Mouse (Mus musculus) limb, embryonic 15.5 days (tissue): ENCODE results near the gene Prss32. TPM values are rescaled to one million over a fixed set of nuclear protein-coding genes. Genes with fewer than 3 reads are reported as not detected.
"Not testable (repeated sequence)": the region's sequence is repeated elsewhere in the genome, so short reads cannot be mapped to it uniquely, and the experiment has no call there.

Experiments
- ATAC-seq: fragments of 200-750 bp; cut with Nextera tagmentation; 2 replicates; pipeline ENCODE4 v1.8.0; 2017; ENCODE audit warnings: low read depth, moderate TSS enrichment; ENCODE audit not compliant: insufficient number of reproducible peaks, low FRiP score, low TSS enrichment
- H3K27ac ChIP-seq: fragments of 300-500 bp; sonication (generic); 2 replicates; pipeline ENCODE4 v1.5.1; 2015; ENCODE audit warnings: moderate library complexity, mild to moderate bottlenecking, inconsistent platforms
- H3K27me3 ChIP-seq: fragments of 300-500 bp; sonication (generic); 2 replicates; pipeline ENCODE4 v1.6.1; 2015; ENCODE audit warnings: inconsistent platforms
- H3K36me3 ChIP-seq: fragments of 300-500 bp; sonication (generic); 2 replicates; pipeline ENCODE4 v1.6.1; 2015; ENCODE audit warnings: inconsistent platforms
- H3K4me1 ChIP-seq: fragments of 300-500 bp; sonication (generic); 2 replicates; pipeline ENCODE4 v1.6.1; 2015; ENCODE audit warnings: inconsistent platforms
- H3K4me2 ChIP-seq: fragments of 300-500 bp; sonication (generic); 2 replicates; pipeline ENCODE4 v1.6.1; 2015; ENCODE audit warnings: mild to moderate bottlenecking, inconsistent platforms
- H3K4me3 ChIP-seq: fragments of 300-500 bp; sonication (generic); 2 replicates; pipeline ENCODE4 v1.5.1; 2015; ENCODE audit warnings: mild to moderate bottlenecking, inconsistent platforms
- H3K9ac ChIP-seq: fragments of 300-500 bp; sonication (generic); 2 replicates; pipeline ENCODE4 v1.6.1; 2015; ENCODE audit warnings: inconsistent platforms
- H3K9me3 ChIP-seq: fragments of 300-500 bp; sonication (generic); 2 replicates; pipeline ENCODE4 v1.6.1; 2016; ENCODE audit warnings: inconsistent platforms
- WGBS: fragments of 180-500 bp; shearing (Covaris S2); methylation state at CpG from one replicate; pipeline ENCODE4 v1.1.7; 2015; 5-methylcytosine and 5-hydroxymethylcytosine counted together
- microRNA-seq: library from miRNA; unstranded; fragments of <30 nt; microRNA quantifications from one replicate; pipeline ENCODE4, GENCODE M21; 2016
- polyA plus RNA-seq: library from polyadenylated mRNA; unstranded; fragments of >200 nt; fragmentation: Nextera tagmentation; extraction: Ambion mirVana; gene quantifications from 2 replicates; pipeline ENCODE4 v1.2.1, GENCODE M21; 2015

Gene Prss32
- polyA plus RNA-seq, 1 experiment from 2014 or later = not detected

DNA sequence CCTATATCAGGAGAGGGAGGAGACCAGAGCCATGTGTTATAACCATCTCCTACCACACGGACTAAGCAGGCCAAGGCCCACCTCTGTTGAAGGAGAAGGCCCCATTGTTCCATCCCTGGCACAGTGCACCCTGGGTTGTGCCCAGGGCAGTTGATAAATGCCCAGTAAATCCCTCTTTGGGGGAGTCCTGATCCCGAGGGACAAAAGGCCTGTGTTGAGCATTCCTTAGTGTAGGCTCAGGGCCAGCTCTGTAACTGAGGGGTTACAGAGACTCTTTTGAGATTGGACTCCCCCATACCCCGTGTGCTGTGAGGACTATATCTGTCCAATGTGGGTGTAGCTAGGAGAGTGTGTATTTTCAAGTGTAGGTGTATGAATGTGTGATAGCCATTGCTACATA is 33.1 kb downstream of the Prss32 start:
- Histone ChIP-seq H3K9ac (no peak overlapping the region), H3K4me3 (no peak overlapping the region), H3K27ac (peak overlapping the region; percentile 27; the same call in 1 of the 2 replicates), H3K27me3 (no peaks in the 10 kb centered on the region), H3K4me2 (no peak overlapping the region), H3K9me3 (no peaks in the 10 kb centered on the region), H3K36me3 (no peaks in the 10 kb centered on the region), H3K4me1 (0 out of 2 replicates have a peak, but pooled peaks cover 4% of the 10 kb centered on the region)
- ATAC-seq = 0 out of 2 replicates have a peak, but pooled peaks have one; percentile 44
- 59% methylated on average over 3 of the region's 3 CpGs for WGBS

GRCm38 (mm10) chr17:23877166-23877565 is 33.5 kb downstream of the Prss32 start:
- Histone ChIP-seq H3K27ac (peak overlapping the region; percentile 27; the same call in 1 of the 2 replicates), H3K9ac (no peak overlapping the region), H3K9me3 (no peaks in the 10 kb centered on the region), H3K4me3 (no peak overlapping the region), H3K27me3 (no peaks in the 10 kb centered on the region), H3K4me2 (no peak overlapping the region), H3K36me3 (no peaks in the 10 kb centered on the region), H3K4me1 (0 out of 2 replicates have a peak, but pooled peaks cover 4% of the 10 kb centered on the region)
- 0 out of 2 replicates have a peak, but pooled peaks have one; percentile 3 for ATAC-seq
- WGBS = 73% methylated on average over 2 of the region's 2 CpGs

DNA sequence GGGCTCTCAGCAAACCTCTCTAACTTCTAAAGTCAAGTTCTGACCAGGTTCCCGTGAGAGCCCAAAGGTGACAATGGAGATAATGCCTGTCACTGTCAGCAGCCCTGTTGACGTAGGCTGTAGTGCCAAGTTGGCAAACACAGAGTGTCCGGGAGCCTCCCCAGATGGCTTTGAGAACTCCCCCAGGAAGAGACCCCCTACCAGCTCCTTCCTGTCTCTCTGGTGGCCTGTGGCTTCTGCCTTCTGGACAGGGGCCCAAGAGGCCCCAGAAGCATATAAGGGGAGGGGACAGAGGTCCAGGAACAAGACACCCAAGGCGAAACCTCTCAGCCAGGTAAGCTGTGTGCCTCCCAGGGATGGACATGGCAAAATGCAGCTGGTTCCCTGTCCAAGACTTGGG is 36.9 kb downstream of the Prss32 start, which contains the start of the genes Dcpp1 and Dcpp2:
Gene Dcpp1 (plus strand): TSS at position 301 of the 400 bp plus-strand sequence.
Gene Dcpp2 (plus strand): TSS at position 305 of the 400 bp plus-strand sequence.
- H3K9me3 ChIP-seq, H3K36me3 ChIP-seq, H3K27me3 ChIP-seq, H3K4me3 ChIP-seq, H3K4me1 ChIP-seq, H3K9ac ChIP-seq, ATAC-seq, H3K27ac ChIP-seq, H3K4me2 ChIP-seq: not testable (repeated sequence)
- 72% methylated on average over 4 of the region's 4 CpGs for WGBS

Small RNAs within 50 kb of the gene (microRNA-seq; reads per million reads assigned to microRNA genes)
- not detected for gene Mir5125

Other genes starting within 250 kb of the Prss32 start
- gene Zfp13, start 244.4 kb upstream of the Prss32 start, polyA plus RNA-seq = 12.4 and 12.9 TPM in 2 replicates
- gene Zscan10, start 243.0 kb upstream of the Prss32 start, polyA plus RNA-seq = 0.16 and 0.18 TPM in 2 replicates
- gene Mmp25, start 198.6 kb upstream of the Prss32 start, polyA plus RNA-seq = 0.79 and 0.86 TPM in 2 replicates
- gene Bicdl2, start 183.3 kb upstream of the Prss32 start, polyA plus RNA-seq = 20.8 and 21.3 TPM in 2 replicates
- gene Hcfc1r1, start 170.3 kb upstream of the Prss32 start, polyA plus RNA-seq = 84.2 and 99.2 TPM in 2 replicates
- 38.8 and 43.2 TPM in 2 replicates for gene Thoc6, start 170.0 kb upstream of the Prss32 start, polyA plus RNA-seq
- gene Tnfrsf12a, start 166.4 kb upstream of the Prss32 start, polyA plus RNA-seq = 28.0 and 43.9 TPM in 2 replicates
- gene Cldn6, start 164.6 kb upstream of the Prss32 start, polyA plus RNA-seq = 7.0 and 10.1 TPM in 2 replicates
- 5.1 and 5.8 TPM in 2 replicates for gene Cldn9, start 159.8 kb upstream of the Prss32 start, polyA plus RNA-seq
- 2.2 and 2.9 TPM in 2 replicates for gene 1520401A03Rik, start 121.1 kb upstream of the Prss32 start, polyA plus RNA-seq
- gene Pkmyt1, start 117.5 kb upstream of the Prss32 start, polyA plus RNA-seq = 45.6 and 49.5 TPM in 2 replicates
- gene Paqr4, start 103.0 kb upstream of the Prss32 start, polyA plus RNA-seq = 17.6 and 20.4 TPM in 2 replicates
- gene Kremen2, start 98.0 kb upstream of the Prss32 start, polyA plus RNA-seq = 50.2 and 50.5 TPM in 2 replicates
- gene Flywch1, start 72.3 kb upstream of the Prss32 start, polyA plus RNA-seq = 65.7 and 69.8 TPM in 2 replicates
- 34.2 and 39.9 TPM in 2 replicates for gene Flywch2, start 57.8 kb upstream of the Prss32 start, polyA plus RNA-seq
- 425 and 436 TPM in 2 replicates for gene Srrm2, start 53.3 kb upstream of the Prss32 start, polyA plus RNA-seq
- 1,045 and 1,117 TPM in 2 replicates for gene Elob, start 14.7 kb upstream of the Prss32 start, polyA plus RNA-seq
- not detected in 2 replicates for gene Prss33, start 7.8 kb upstream of the Prss32 start, polyA plus RNA-seq
- 0.73 and 1.0 TPM in 2 replicates for gene Prss41, start 317 bp downstream of the Prss32 start, polyA plus RNA-seq
- gene Prss21, start 24.2 kb downstream of the Prss32 start, polyA plus RNA-seq = not detected in 2 replicates
- gene Dcpp1, start 37.0 kb downstream of the Prss32 start, polyA plus RNA-seq = not detected in 2 replicates
- not detected in 2 replicates for gene Dcpp2, start 37.0 kb downstream of the Prss32 start, polyA plus RNA-seq
- 0.69 TPM in 1 of 2 replicates, not detected in the other for gene Dcpp3, start 73.6 kb downstream of the Prss32 start, polyA plus RNA-seq
- gene Sbp, start 97.8 kb downstream of the Prss32 start, polyA plus RNA-seq = not detected in 2 replicates
- gene Sbpl, start 111.4 kb downstream of the Prss32 start, polyA plus RNA-seq = not detected in 2 replicates
- gene Prss30, start 136.7 kb downstream of the Prss32 start, polyA plus RNA-seq = not detected in 2 replicates
- gene Prss22, start 154.2 kb downstream of the Prss32 start, polyA plus RNA-seq = 1.1 and 1.4 TPM in 2 replicates
- gene Prss27, start 194.3 kb downstream of the Prss32 start, polyA plus RNA-seq = 8.6 and 9.6 TPM in 2 replicates
- 60.9 and 62.9 TPM in 2 replicates for gene Kctd5, start 229.6 kb downstream of the Prss32 start, polyA plus RNA-seq